Mouse (Mus musculus) adrenal gland, adult (tissue): Measurements from ENCODE around the gene Slco2a1.

Experiments used
- DNase-seq, 2 experiments: peaks; one replicate each; pipeline ENCODE4 v3.0.0; 2022 to 2023; ENCODE audit warnings: low spot score in 1 of 2; ENCODE audit not compliant: inconsistent age in 2 of 2

Gene Slco2a1

DNA sequence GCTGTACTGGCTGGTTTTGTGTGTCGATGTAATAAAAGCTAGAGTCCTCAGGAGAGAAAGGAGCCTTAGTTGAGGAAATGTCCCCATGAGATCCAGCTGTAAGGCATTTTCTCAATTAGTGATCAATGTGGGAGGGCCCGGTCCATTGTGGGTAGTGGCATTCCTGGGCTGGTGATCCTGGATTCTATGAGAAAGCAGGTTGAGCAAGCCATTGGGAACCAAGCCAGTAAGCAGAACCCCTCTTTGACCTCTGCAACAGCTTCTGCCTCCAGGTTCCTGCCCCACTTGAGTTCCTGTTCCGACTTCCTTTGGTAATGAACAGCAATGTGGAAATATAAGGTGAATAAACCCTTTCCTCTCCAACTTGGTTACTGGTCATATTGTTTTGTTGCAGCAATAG is 6.1 kb upstream of the Slco2a1 start:
- DNase-seq, result no peak

DNA sequence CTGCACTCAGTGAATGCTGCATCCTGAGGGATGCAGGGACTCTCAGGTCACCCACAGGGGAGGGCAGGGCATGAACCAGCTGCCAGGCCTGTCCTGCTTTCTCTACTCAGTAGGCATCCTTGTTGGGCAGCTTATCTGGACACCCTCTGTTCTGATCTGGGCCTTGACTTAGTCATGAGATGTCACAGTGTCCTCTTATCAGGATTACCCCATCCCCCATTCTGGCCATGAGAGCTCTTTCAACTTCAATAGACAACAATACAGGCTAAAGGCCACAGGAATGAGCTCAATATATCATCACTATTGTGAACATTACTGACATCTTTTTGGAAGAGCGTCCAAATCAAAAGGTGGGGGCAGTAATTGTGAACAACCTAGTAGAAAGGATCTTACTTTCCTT is 3.4 kb upstream of the Slco2a1 start:
- DNase-seq, result peak; percentile 52 to 85

DNA sequence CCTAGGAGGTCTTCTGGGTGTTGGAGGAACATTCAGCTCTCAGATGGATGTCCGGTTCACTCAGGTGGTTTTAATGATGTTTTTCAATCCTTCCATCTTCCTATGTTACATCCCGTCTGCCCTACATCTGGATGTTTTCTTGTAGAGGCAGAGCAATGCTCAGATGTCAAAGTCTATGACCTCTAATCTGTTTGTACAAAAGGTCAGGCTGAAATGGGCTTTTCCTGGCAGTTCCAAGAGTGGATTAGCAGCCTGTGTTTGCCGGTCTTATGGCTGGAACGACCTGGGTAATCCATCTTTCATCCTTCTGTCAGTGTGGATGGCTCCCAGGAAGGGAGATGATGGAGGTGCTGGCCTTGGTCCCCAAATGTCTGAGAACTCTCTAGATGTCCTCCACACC is 2.6 kb upstream of the Slco2a1 start:
- DNase-seq, result no peak

DNA sequence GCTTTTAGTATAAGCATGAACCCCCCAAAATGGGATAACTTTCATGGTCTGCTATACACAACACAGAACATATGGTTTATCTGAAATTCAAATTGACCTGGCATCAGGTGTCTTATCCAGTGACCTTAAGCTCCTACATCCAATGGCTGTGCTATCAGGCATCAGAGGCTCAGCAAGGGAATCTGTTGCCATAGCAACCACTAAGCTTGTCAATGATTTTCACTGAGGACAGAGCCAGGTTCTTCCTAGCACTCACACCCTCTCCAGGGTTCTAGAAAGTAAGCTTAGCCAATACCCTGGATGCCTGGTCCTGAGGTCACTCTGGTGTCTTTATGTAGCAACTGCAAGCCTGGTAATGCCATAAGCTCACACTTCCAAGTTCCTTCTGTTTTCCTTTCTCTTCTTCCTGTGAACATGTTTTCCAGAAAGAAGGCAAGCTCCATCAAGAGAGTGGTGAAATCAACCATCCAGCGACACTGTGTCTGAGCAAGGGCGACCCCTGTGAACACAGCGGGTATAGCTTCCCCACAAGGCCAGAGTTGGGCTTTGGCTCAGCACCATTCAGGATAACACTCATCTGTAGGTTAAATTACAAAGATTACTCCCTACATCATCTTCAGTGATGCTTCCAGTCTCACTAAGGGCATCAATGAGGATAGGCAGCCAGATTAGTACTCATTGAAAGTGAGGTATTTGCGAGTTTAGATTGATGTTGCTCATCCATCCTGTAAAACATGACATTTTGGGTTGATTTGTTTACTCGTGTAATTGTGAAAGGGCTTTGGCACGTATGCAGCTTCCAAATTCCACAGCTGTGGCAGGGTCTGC is 2.0 kb downstream of the Slco2a1 start:
- no peak for DNase-seq

- no peak for DNase-seq
These were observed 2.6 kb downstream of the Slco2a1 start for GRCm38 (mm10) chr9:102991134-102991406.

DNA sequence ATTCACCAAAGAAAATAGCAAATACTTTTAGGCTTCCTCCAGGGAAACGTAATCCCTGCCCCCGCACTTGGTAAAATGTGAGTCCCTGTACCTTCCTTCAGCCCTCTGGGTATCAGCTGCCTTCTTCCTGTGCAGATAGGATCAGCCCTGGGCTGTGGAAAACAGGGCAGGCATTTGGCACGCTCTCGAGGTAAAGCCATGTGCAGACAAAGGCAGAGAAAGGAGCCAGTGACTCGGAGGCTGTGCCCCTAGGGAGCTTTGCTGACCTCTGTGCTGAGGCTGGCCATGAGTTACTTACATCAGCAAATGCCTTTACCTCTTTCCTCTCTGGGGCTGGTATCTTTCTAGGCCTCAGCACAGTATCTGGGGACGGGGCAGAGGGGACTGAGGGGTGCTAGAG is 4.4 kb downstream of the Slco2a1 start:
- peak; percentile 17 to 56 for DNase-seq

GRCm38 (mm10) chr9:102993764-102994163 is 5.3 kb downstream of the Slco2a1 start:
- peak; percentile 14 to 57 for DNase-seq

GRCm38 (mm10) chr9:102995800-102996635 is 7.5 kb downstream of the Slco2a1 start:
- DNase-seq, result no peak

DNA sequence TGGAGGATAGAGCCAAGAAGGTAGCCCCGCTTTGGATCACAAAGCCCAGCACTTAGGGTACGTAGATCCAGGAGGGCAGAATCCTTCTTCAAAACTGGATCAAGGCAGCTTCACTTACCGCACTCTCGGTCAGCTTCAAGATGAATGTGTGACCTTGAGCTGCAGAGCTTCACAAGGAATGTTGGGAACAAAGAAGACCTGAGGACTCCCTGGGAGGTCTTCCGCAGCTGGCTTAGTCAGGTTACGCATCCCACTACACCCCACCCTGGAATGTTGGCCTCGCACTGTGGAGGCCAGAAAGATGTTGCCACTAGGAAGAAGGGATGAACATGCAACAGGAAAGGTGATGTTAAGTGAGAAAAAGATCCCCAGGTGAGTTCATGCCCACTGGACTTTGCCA is 11.9 kb downstream of the Slco2a1 start:
- DNase-seq, result no peak

DNA sequence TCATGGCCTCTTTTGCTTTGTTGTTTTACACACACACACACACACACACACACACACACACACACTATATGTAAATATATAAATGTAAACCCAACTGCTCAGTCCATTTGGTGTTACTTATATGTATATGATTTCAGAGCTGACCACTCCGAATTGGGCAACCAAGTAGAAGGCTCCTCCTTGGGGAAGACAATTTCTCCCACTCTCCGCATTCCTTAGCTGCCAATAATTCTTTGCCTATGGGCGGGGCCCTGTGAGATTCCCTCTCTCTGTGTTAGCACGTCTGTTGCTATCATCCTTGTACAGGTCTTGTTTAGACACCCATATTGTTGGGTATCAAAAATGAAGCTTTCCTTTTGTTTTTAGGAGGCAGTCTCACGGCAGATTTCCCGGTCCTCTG is 15.8 kb downstream of the Slco2a1 start:
- no peak for DNase-seq

- DNase-seq, result peak; percentile 69 to 86
These were observed 19.2 kb downstream of the Slco2a1 start for GRCm38 (mm10) chr9:103007699-103008078.

- peak; percentile 16 to 68 for DNase-seq
These were observed 19.8 kb downstream of the Slco2a1 start for GRCm38 (mm10) chr9:103008079-103008855.

GRCm38 (mm10) chr9:103010161-103010560 is 21.6 kb downstream of the Slco2a1 start:
- DNase-seq, result no peak

GRCm38 (mm10) chr9:103013366-103013765 is 24.9 kb downstream of the Slco2a1 start:
- peak; percentile 54 to 87 for DNase-seq

DNA sequence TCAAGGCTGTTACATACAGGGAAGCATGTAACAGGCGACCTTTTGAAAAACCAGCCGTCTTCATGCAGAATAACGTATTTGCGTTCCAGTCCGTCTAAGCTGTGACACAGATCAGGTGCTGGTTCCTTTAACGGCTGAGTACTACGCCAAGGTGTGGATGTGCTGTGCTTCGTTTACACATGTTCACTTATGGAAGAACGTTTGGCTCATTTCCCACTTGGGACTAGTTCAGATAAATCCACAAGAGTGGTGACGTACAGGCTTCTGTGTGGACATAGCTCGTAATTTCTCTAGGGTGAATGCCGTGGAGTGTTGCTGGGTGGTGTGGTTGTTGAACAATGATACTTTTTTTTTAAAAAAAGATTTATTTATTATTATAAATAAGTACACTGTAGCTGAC is 26.2 kb downstream of the Slco2a1 start:
- DNase-seq, result no peak

GRCm38 (mm10) chr9:103024116-103024515 is 35.6 kb downstream of the Slco2a1 start:
- DNase-seq, result no peak

DNA sequence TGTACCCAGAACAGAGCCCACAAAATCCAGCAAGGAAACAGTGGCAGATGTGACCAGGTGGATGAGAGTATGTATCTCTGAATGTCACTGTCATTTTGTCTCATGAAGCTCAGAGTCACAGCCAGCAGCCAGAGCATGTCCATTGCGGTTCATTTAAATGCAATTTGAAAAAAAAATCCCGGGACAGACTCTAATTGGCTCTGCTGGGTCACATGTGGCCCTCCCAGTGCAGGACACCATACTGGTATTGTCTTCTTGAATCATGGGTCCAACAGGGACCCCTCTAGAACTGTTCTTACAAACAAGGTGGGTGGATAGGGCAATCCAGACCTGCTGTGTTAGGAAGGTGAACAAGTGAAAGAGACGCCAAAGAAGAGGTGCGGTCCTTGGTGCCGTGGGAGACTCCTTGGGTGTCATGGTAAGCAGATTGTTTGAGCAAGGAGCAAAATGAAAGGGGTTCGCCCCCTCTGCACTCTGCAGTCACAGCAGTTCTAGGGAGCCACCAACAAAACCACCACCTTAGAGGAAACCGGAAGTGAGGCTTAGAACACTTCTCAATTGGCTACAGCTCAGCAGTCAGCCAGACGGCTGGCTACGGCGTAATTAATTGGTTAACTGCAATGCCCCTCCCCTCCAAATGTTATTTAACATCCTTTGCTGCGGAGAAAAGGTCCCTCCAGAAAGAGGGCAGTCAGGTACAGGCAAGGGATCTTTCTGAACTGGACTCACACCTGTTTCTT is 38.8 kb downstream of the Slco2a1 start:
- DNase-seq, result no peak

GRCm38 (mm10) chr9:103029012-103029411 is 40.5 kb downstream of the Slco2a1 start:
- DNase-seq, result no peak

DNA sequence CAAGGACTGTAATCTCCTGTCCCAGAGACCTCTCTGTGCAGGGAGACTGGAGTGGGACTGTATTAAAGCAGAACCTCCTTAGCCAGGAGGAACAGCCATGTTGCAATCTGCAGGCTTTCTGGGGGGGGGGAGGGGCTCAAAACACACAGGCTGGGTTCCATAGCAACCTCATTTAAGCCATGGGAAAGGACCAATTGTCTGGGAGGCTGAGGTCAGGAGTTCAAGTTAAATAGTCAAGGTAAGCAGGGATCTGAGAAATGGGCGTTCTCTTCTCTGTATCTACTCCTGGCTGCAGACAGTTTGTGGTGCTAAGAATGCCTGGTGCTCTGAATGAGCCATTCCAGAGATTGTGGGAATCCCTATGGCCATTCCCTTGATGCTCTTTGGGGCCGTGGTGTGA is 41.5 kb downstream of the Slco2a1 start:
- DNase-seq, result no peak

GRCm38 (mm10) chr9:103031211-103031610 is 42.7 kb downstream of the Slco2a1 start:
- no peak for DNase-seq

GRCm38 (mm10) chr9:103032193-103032592 is 43.7 kb downstream of the Slco2a1 start:
- DNase-seq, result peak; percentile 33 to 68
